ENCODE assay signal across 8 mouse cellular contexts in genomic region chr3:104864651-104865340, GRCm38 (mm10). TPM values are rescaled to one million over a fixed set of nuclear protein-coding genes. Genes with fewer than 3 reads are reported as not detected.
A peak's percentile ranks its signal among the peaks of the same experiment; 100 is the strongest.
DNase-seq lines count a peak whose midpoint lies in the region; ATAC-seq and TF ChIP-seq lines count a peak whose summit lies in the region.

No protein-coding gene starts in this region.

- H3K4me2 ChIP-seq in embryonic facial prominence, embryonic 14.5 days (ENCODE audit: low read depth, low read length) = peak overlapping the region; percentile 58
- H3K4me2 ChIP-seq in limb, embryonic 14.5 days (replicated peaks; ENCODE audit: low read depth, low read length, severe bottlenecking) = peak overlapping the region; percentile 76
- peak overlapping the region; percentile 83 for H3K4me2 ChIP-seq in midbrain, postnatal 0 days (ENCODE audit: low read depth, low read length, poor library complexity, severe bottlenecking)

- H3K4me1 ChIP-seq in embryonic facial prominence, embryonic 14.5 days (ENCODE audit: control insufficient read depth, insufficient read depth, low read length) = peaks cover 21% of the 10 kb centered on the region; the same call in 1 of the 2 replicates
- H3K4me1 ChIP-seq in limb, embryonic 14.5 days (ENCODE audit: control insufficient read depth, insufficient read depth, low read length) = peaks cover 22% of the 10 kb centered on the region
- peaks cover 17% of the 10 kb centered on the region; the same call in 1 of the 2 replicates for H3K4me1 ChIP-seq in midbrain, postnatal 0 days (ENCODE audit: insufficient read depth, low read length)

- TF ChIP-seq CTCF in midbrain, postnatal 0 days (IDR thresholded peaks at IDR 0.05) = peak; percentile 35

- no peaks in the 10 kb centered on the region for H3K27me3 ChIP-seq in embryonic facial prominence, embryonic 14.5 days (replicated peaks; ENCODE audit: control insufficient read depth, insufficient read depth, low read length)
- H3K27me3 ChIP-seq in limb, embryonic 14.5 days (ENCODE audit: control insufficient read depth, insufficient read depth, low read length) = no peaks in the 10 kb centered on the region
- H3K27me3 ChIP-seq in midbrain, postnatal 0 days (ENCODE audit: insufficient read depth, low read length) = no peaks in the 10 kb centered on the region

- under 1% methylated on average over 46 of the region's 48 CpGs for WGBS in embryonic facial prominence, embryonic 14.5 days
- WGBS in limb, embryonic 14.5 days = 1% methylated on average over 47 of the region's 48 CpGs
- WGBS in midbrain, postnatal 0 days = 0% methylated on average over 48 of the region's 48 CpGs

- H3K27ac ChIP-seq in embryonic facial prominence, embryonic 14.5 days (replicated peaks; ENCODE audit: low read depth, low read length) = peak overlapping the region; percentile 98
- peak overlapping the region; percentile 91 for H3K27ac ChIP-seq in limb, embryonic 14.5 days (replicated peaks; ENCODE audit: low read depth, low read length)
- peak overlapping the region; percentile 96 for H3K27ac ChIP-seq in midbrain, postnatal 0 days (ENCODE audit: low read depth, low read length)

- peak overlapping the region; percentile 78 for H3K9ac ChIP-seq in embryonic facial prominence, embryonic 14.5 days (ENCODE audit: low read depth, low read length)
- peak overlapping the region; percentile 92 for H3K9ac ChIP-seq in limb, embryonic 14.5 days (ENCODE audit: low read depth, low read length, severe bottlenecking)
- peak overlapping the region; percentile 91 for H3K9ac ChIP-seq in midbrain, postnatal 0 days (replicated peaks; ENCODE audit: low read length, poor library complexity, severe bottlenecking)

- peak; percentile 94 for ATAC-seq in embryonic facial prominence, embryonic 14.5 days (ENCODE audit: low read depth)
- ATAC-seq in limb, embryonic 14.5 days (ENCODE audit: low FRiP score, low read depth) = peak; percentile 90
- ATAC-seq in midbrain, postnatal 0 days (ENCODE audit: low FRiP score) = peak; percentile 91

- peaks cover 11% of the 10 kb centered on the region; the same call in 1 of the 2 replicates for H3K36me3 ChIP-seq in embryonic facial prominence, embryonic 14.5 days (ENCODE audit: control insufficient read depth, insufficient read depth, low read length)
- H3K36me3 ChIP-seq in limb, embryonic 14.5 days (ENCODE audit: control insufficient read depth, insufficient read depth, low read length) = peaks cover 11% of the 10 kb centered on the region
- no peaks in the 10 kb centered on the region for H3K36me3 ChIP-seq in midbrain, postnatal 0 days (ENCODE audit: insufficient read depth, low read length)

- peak overlapping the region; percentile 93 for H3K4me3 ChIP-seq in embryonic facial prominence, embryonic 14.5 days (ENCODE audit: low read depth, low read length)
- H3K4me3 ChIP-seq in limb, embryonic 14.5 days (replicated peaks; ENCODE audit: low read length) = peak overlapping the region; percentile 94
- peak overlapping the region; percentile 98 for H3K4me3 ChIP-seq in midbrain, postnatal 0 days (ENCODE audit: low read depth, low read length)

- TF ChIP-seq POLR2A in limb, embryonic 14.5 days (IDR thresholded peaks at IDR 0.05; ENCODE audit: borderline replicate concordance, extremely low read depth, insufficient read depth, insufficient read length) = peak; percentile 95; the same call in 1 of the 2 replicates

- peak; percentile 80 for DNase-seq in 3T3-L1 (ENCODE audit: low read depth, low spot score)
- peak; percentile 75 to 83 for DNase-seq in adrenal gland, postnatal 4 days (ENCODE audit: low spot score in 2 of 2)
- peak; percentile 93 for DNase-seq in embryonic facial prominence, embryonic 14.5 days (ENCODE audit: low spot score)
- peak; percentile 94 for DNase-seq in heart, adult 8-10 months (ENCODE audit: low spot score)
- DNase-seq in kidney, adult 9 months = peak; percentile 92
- peak; percentile 84 for DNase-seq in limb, embryonic 14.5 days (ENCODE audit: low spot score)
- DNase-seq in midbrain, postnatal 0 days (ENCODE audit: low spot score) = peak; percentile 91
- DNase-seq in spleen, postnatal 14 days (ENCODE audit: low spot score in 2 of 2) = peak; percentile 72 to 80

- no peaks in the 10 kb centered on the region for H3K9me3 ChIP-seq in embryonic facial prominence, embryonic 14.5 days (ENCODE audit: control insufficient read depth, low read length)
- H3K9me3 ChIP-seq in limb, embryonic 14.5 days (ENCODE audit: control insufficient read depth, low read length) = no peaks in the 10 kb centered on the region
- H3K9me3 ChIP-seq in midbrain, postnatal 0 days (ENCODE audit: low read length) = no peaks in the 10 kb centered on the region

RNA-seq across cellular contexts. Expression of gene Capza1, which starts 0.5 kb away (rescaled TPM):
- total RNA-seq in adrenal gland, postnatal 4 days (2021) = 10 to 100 TPM; 94.3 to 96.4 TPM
- 192 and 219 TPM in 2 replicates for polyA plus RNA-seq in embryonic facial prominence, embryonic 14.5 days (2014; fragmentation: Nextera tagmentation; extraction: Ambion mirVana)
- total RNA-seq in heart, adult 8-10 months (2022) = 10 to 100 TPM; 24.7 to 32.7 (median 29.6) TPM
- polyA plus RNA-seq in limb, embryonic 14.5 days (2012; rRNA removed) = 82.1 and 88.6 TPM in 2 replicates
- polyA plus RNA-seq in limb, embryonic 14.5 days (2014; fragmentation: Nextera tagmentation; extraction: Ambion mirVana) = 198 and 208 TPM in 2 replicates
- 110 and 112 TPM in 2 replicates for total RNA-seq in midbrain, postnatal 0 days (2014; rRNA removed)
- 99.2 and 103 TPM in 2 replicates for polyA plus RNA-seq in midbrain, postnatal 0 days (2015; fragmentation: Nextera tagmentation; extraction: Ambion mirVana)

RNA-seq across cellular contexts. Expression of gene St7l, which starts 1.0 kb away (rescaled TPM):
- total RNA-seq in adrenal gland, postnatal 4 days (2021) = 10 to 100 TPM; 32.3 to 33.1 TPM
- 32.8 and 35.3 TPM in 2 replicates for polyA plus RNA-seq in embryonic facial prominence, embryonic 14.5 days (2014; fragmentation: Nextera tagmentation; extraction: Ambion mirVana)
- total RNA-seq in heart, adult 8-10 months (2022) = 10 to 100 TPM; 16.8 to 20.1 (median 17.3) TPM
- 18.1 and 18.4 TPM in 2 replicates for polyA plus RNA-seq in limb, embryonic 14.5 days (2012; rRNA removed)
- 36.7 and 40.4 TPM in 2 replicates for polyA plus RNA-seq in limb, embryonic 14.5 days (2014; fragmentation: Nextera tagmentation; extraction: Ambion mirVana)
- 33.6 and 40.0 TPM in 2 replicates for total RNA-seq in midbrain, postnatal 0 days (2014; rRNA removed)
- polyA plus RNA-seq in midbrain, postnatal 0 days (2015; fragmentation: Nextera tagmentation; extraction: Ambion mirVana) = 31.7 and 34.5 TPM in 2 replicates

RNA-seq across cellular contexts. Expression of gene Mov10, which starts 46.4 kb away (rescaled TPM):
- total RNA-seq in adrenal gland, postnatal 4 days (2021) = 10 to 100 TPM; 49.0 to 52.8 TPM
- polyA plus RNA-seq in embryonic facial prominence, embryonic 14.5 days (2014; fragmentation: Nextera tagmentation; extraction: Ambion mirVana) = 38.1 and 44.6 TPM in 2 replicates
- total RNA-seq in heart, adult 8-10 months (2022) = 10 to 100 TPM in 1 of 4 experiments, 1 to 10 TPM in 3; 3.6 to 10.0 (median 6.6) TPM
- 32.7 and 41.4 TPM in 2 replicates for polyA plus RNA-seq in limb, embryonic 14.5 days (2012; rRNA removed)
- 41.6 and 43.4 TPM in 2 replicates for polyA plus RNA-seq in limb, embryonic 14.5 days (2014; fragmentation: Nextera tagmentation; extraction: Ambion mirVana)
- total RNA-seq in midbrain, postnatal 0 days (2014; rRNA removed) = 7.9 and 18.2 TPM in 2 replicates
- 6.1 and 7.7 TPM in 2 replicates for polyA plus RNA-seq in midbrain, postnatal 0 days (2015; fragmentation: Nextera tagmentation; extraction: Ambion mirVana)

Comparison
In these comparisons a context has a peak if more than half of its experiments do, and no peak if none do; other contexts are left out.
1. Peak in every context shown above with its lines: DNase-seq, ATAC-seq, H3K4me3 ChIP-seq and H3K27ac ChIP-seq.